Mouse (Mus musculus) embryonic fibroblast, embryonic 13.5 days (primary cell): Measurements from ENCODE around the gene Lamc2.

Experiments
- CTCF ChIP-seq: IDR thresholded peaks from 2 replicates; pipeline ENCODE4 v1.5.1; 2011; ENCODE audit warnings: mild to moderate bottlenecking, control low read depth, low read length, moderate library complexity, borderline replicate concordance; ENCODE audit not compliant: insufficient read depth
- POLR2A ChIP-seq: IDR thresholded peaks from 2 replicates; pipeline ENCODE4 v1.6.1; 2011; ENCODE audit warnings: low read depth, mild to moderate bottlenecking, control low read depth, low read length, moderate library complexity

GRCm38 (mm10) chr1:153129992-153130713 lies 56.1 kb downstream of the Lamc2 start:
- TF ChIP-seq CTCF (no peak), POLR2A (no peak)
